Mouse (Mus musculus) 3T3-L1 (cell line): ENCODE results near the gene Elavl4.

Source experiments
- DNase-seq: peaks from one replicate; pipeline ENCODE4 v3.0.0-alpha.2; 2015; ENCODE audit warnings: low read depth, low spot score

Gene Elavl4

GRCm38 (mm10) chr4:110351178-110352000 lies at the start of gene Elavl4:
Gene Elavl4 (minus strand): TSS chr4:110351909.
- DNase-seq: no peak

- no peak for DNase-seq
Measured at GRCm38 (mm10) chr4:110397618-110398045, 45.9 kb upstream of the Elavl4 start, which contains the start of gene Agbl4. Gene Agbl4 (plus strand): TSS chr4:110397661.

GRCm38 (mm10) chr4:110396221-110396620 lies 44.5 kb upstream of the Elavl4 start:
- DNase-seq: no peak

- no peak for DNase-seq
Measured at GRCm38 (mm10) chr4:110360568-110360967, 8.9 kb upstream of the Elavl4 start.

- no peak for DNase-seq
Measured at GRCm38 (mm10) chr4:110352001-110352369, 276 bp upstream of the Elavl4 start.

DNA sequence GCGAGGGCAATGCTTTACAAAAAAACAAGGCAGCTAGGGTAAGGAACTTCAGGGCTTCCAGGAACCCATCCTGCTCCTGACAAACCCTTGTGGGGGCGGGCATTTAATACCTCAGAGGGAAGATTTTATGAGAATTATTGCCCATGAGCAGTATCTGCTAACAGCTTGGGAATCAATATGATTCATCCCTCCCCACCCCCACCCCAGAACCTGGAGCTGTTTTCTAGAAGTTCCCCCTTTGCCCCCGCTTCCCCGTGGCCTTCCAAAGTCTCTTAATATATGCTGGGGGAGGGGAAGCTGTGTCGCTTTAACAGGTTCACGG lies 892 bp downstream of the Elavl4 start:
- DNase-seq: no peak

- DNase-seq: no peak
Measured at GRCm38 (mm10) chr4:110323912-110324311, 27.8 kb downstream of the Elavl4 start.

GRCm38 (mm10) chr4:110312126-110312525 lies 39.6 kb downstream of the Elavl4 start:
- no peak for DNase-seq

GRCm38 (mm10) chr4:110306972-110307371 lies 44.7 kb downstream of the Elavl4 start:
- no peak for DNase-seq

- DNase-seq: no peak
Measured at GRCm38 (mm10) chr4:110306559-110306958, 45.1 kb downstream of the Elavl4 start.

DNA sequence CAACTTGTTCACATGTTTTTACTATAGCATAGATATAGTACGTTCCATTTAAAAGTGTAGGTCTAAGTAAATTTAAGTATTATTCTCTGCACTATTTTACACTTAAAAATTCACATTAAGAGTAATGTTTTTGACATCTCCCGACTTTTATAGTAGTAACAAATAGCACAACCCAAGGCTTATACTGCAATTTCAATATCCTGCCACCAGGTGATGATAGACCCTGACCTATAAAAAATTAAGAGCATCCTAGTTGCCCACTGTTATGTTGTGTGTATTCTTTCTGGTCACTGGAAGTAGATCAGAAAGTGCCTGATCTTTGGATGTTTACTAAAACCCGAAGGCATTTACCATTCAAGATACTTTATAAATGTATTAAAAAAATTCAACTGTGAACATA lies 55.9 kb downstream of the Elavl4 start:
- no peak for DNase-seq

GRCm38 (mm10) chr4:110293238-110293637 lies 58.5 kb downstream of the Elavl4 start:
- DNase-seq: no peak

DNA sequence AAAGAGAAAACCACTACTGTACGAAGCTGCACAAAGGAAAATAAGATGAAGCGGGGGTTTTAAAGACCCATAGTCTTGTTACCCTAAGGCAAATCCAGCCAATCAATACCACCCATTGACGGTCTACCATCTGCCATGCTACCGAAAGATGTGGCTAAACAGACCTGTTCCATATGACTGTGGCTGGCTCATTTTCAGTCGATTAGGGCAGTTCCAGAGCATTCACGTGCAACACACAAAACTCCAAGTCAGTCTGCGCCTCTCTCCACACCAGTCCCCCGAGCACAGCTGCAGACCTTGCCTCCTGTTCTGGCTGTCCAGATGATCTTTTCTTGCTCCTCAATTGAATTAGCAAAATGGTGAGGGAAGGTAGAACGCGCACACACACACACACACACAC lies 59.2 kb downstream of the Elavl4 start:
- no peak for DNase-seq

GRCm38 (mm10) chr4:110290544-110291095 lies 61.1 kb downstream of the Elavl4 start:
- no peak for DNase-seq

GRCm38 (mm10) chr4:110290056-110290455 lies 61.7 kb downstream of the Elavl4 start:
- no peak for DNase-seq

DNA sequence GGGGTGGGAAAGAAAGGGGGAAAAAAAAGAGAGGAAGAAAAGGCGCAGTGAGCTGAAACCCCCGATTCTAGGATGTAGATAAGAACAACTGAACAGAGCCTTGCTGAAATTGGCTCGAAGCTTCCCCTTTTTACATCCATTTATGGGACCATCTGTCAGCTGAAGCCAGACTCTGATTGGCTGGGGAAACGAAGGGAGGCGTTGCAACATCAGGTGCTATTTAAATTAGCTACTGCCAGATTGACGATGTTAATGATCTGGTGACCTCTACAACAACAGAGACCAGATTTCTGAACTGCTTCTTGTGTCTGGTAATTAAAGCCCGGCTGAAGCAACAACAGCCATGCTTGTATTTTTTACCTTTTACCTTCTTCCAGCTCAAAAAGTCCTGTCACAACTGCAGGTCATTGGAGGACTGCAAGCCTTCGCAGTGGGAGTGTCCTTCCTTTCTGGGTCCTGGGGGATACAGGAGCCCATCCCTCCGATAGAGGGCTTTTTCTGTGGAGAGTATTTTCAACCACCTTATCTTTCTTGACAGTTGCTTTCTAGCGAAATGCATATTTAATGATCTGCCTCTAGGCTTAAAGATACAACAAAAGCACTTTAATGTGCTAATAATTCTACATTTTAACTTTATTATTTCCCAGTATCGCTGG lies 64.2 kb downstream of the Elavl4 start:
- no peak for DNase-seq

DNA sequence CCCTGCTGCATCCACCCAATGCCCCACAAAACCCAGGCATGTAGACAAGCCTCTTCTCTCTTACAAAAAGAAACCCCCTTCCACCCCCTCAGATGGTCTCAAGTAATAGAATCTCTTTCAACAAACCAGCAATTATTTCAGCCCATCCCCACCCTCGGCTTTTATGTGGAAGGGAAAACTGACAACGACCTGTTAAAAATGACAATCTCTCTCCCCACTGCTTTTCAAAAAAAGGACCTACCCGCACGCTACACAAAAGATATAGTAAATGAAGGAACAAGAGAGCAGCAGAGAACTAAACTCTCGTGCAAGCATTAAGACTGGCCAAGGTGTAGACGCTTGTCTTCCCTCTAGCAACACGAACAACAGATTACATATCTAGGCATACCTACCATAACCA lies 64.9 kb downstream of the Elavl4 start:
- DNase-seq: no peak

DNA sequence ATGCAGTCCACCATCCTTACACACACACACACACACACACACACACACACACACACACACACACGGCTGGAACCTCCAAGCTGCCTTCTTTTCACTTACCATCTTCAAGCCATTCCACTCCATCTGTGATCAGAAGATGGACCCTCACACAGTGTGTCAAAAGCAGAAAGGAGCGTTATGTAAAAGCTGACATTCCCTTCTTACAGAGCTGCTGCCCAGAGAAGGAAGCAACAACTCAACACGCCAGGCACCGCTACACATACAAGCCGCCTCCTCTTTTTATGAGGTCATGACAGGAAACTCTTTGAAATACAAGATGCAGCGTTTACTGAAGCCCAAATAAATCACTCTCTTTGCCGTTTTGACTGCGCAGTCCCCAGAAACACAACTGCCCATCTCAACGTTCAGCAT lies 65.3 kb downstream of the Elavl4 start:
- DNase-seq: no peak

DNA sequence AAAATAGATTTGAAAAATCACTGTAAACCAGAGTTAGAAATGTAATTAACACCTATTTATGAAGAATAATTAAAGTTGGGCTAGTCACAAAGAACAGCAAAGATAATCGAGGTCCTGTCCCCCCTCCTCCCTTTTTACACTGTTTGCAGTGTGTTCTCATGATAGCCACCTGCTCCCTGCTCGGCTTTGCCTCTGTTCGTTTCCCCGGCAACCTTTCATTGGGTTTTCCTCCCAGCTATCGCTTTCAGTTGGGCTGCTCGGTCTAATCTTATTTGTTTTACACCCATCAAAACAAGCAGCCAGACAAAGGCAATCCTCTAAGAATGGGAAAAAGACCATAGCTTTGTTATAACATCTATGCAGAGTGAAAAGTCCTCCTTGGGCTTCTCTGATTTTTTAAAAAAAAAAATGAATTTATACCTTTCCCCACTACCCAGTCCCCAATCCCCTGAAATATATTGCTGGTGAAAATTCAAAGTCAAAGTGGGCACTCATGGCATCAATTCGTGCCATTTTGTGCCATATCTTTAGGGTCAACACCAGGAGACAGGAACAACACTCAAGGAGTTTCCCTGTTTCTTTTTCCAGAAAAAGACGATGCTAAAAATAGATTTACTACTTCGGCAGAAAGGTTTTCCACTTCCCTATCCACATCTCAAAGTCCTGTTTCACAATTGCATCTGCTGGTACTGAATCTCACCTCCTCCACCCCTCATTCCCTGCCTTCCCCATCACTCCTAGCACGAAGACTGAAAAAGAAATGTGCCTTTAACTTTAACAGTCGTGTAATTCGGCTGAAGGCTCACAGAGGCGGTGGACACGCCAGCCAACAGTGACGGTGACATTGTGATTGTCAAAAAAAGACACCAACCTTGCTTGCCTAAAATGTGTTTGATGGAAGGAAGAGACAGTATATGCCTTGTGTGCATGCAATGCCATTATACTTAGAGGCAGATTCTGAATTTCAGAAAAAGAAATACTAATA lies 66.1 kb downstream of the Elavl4 start:
- no peak for DNase-seq

DNA sequence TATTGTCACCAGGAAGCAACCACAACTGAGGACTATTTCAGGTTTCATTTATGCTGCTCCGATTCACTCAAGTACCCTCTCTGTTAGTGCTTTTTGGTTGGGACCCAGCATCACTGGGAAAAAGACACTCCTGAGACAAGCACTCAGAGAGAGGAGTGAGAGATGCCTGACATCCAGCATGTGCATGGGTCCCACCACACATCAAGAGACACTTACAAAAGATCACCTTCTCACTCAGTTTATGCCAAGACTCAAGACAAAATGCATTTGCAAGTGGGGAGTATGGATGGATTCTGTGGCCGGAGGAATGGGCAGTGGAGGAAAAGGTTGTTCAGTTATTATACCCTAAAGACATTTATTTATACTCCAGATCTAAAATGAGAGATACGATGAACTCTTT lies 67.3 kb downstream of the Elavl4 start:
- no peak for DNase-seq

GRCm38 (mm10) chr4:110270046-110270445 lies 81.7 kb downstream of the Elavl4 start:
- DNase-seq: no peak
